Mouse (Mus musculus) urinary bladder, adult 2 months (tissue): ENCODE data around the gene AC161166.1. TPM values are rescaled to one million over a fixed set of nuclear protein-coding genes. Genes with fewer than 3 reads are reported as not detected.

ENCODE experiments used
- DNase-seq: peaks from one replicate; pipeline ENCODE4 v3.0.0; 2022; ENCODE audit warnings: low spot score
- polyA plus RNA-seq: library from polyadenylated mRNA; depleted of rRNA; stranded (reverse); fragments of >200 nt; gene quantifications from 2 replicates; pipeline ENCODE4 v1.2.3, GENCODE M21; 2012; rRNA removed

AC161166.1 gene
- polyA plus RNA-seq, 1 experiment, result not detected

DNA sequence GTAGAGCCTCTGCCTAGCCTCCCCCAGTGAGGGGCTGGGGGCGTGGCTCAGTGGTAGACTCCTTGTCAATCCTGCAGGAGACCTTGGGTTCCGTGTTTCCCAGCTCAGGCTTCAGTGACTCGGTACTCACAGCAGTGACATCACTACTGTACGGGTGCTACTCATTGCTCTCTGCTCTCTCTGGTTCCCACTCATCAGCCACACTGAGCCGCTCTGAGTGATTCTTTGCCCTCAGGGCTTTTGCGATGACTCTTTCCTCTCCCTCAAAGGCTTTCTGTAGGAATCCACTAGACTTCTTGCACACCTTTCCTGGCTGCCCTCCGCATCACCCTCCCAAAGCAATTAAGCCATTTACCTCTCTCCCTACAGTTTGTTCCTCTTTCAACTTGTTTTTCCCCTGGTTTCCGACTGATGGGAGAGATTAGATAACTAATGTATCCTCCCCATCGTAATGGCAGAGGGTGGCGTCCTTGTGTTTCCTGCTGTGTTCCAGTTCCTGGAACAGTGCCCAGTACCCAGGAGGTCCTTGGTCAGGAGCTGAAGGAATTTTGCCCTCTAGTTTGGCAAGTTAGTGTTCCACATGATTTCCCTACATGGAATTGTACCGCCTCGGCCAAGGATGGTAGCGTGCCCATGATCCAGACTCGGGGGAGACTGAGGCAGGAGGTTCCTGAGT, 50.7 kb downstream of the AC161166.1 start:
- DNase-seq, result no peak

Other genes with a start within 250 kb of the AC161166.1 start
- gene Zfp93, start 242.0 kb downstream of the AC161166.1 start, polyA plus RNA-seq, result 6.0 and 6.4 TPM in 2 replicates
- gene Zfp61, start 211.2 kb downstream of the AC161166.1 start, polyA plus RNA-seq, result 16.1 and 18.1 TPM in 2 replicates
- 10.5 and 11.0 TPM in 2 replicates for gene Zfp94, start 195.8 kb downstream of the AC161166.1 start, polyA plus RNA-seq
- 0.19 TPM in 2 replicates for gene Tescl, start 178.5 kb downstream of the AC161166.1 start, polyA plus RNA-seq
- not detected in 2 replicates for gene Lypd5, start 163.3 kb downstream of the AC161166.1 start, polyA plus RNA-seq
- 47.4 and 50.6 TPM in 2 replicates for gene Kcnn4, start 142.2 kb downstream of the AC161166.1 start, polyA plus RNA-seq
- gene Smg9, start 112.8 kb downstream of the AC161166.1 start, polyA plus RNA-seq, result 37.6 and 37.7 TPM in 2 replicates
- 0.03 TPM in 1 of 2 replicates, not detected in the other for gene Irgc1, start 60.2 kb downstream of the AC161166.1 start, polyA plus RNA-seq
- gene Plaur, start 50.0 kb downstream of the AC161166.1 start, polyA plus RNA-seq, result 18.8 and 28.9 TPM in 2 replicates
- 10.0 and 19.2 TPM in 2 replicates for gene Cadm4, start 30.4 kb downstream of the AC161166.1 start, polyA plus RNA-seq
- gene Zfp428, start 5.4 kb downstream of the AC161166.1 start, polyA plus RNA-seq, result 10.0 and 10.7 TPM in 2 replicates
- 10.8 and 12.4 TPM in 2 replicates for gene Irgq, start 18.2 kb upstream of the AC161166.1 start, polyA plus RNA-seq
- gene Pinlyp, start 33.7 kb upstream of the AC161166.1 start, polyA plus RNA-seq, result 0.10 and 0.21 TPM in 2 replicates
- gene Xrcc1, start 33.8 kb upstream of the AC161166.1 start, polyA plus RNA-seq, result 32.5 and 33.5 TPM in 2 replicates
- gene Ethe1, start 75.1 kb upstream of the AC161166.1 start, polyA plus RNA-seq, result 59.0 and 67.0 TPM in 2 replicates
- gene Zfp575, start 75.2 kb upstream of the AC161166.1 start, polyA plus RNA-seq, result 0.44 and 0.83 TPM in 2 replicates
- gene Phldb3, start 98.3 kb upstream of the AC161166.1 start, polyA plus RNA-seq, result 6.8 and 7.9 TPM in 2 replicates
- gene Lypd3, start 124.1 kb upstream of the AC161166.1 start, polyA plus RNA-seq, result 47.0 and 53.2 TPM in 2 replicates
- gene Tex101, start 164.2 kb upstream of the AC161166.1 start, polyA plus RNA-seq, result not detected in 2 replicates
- gene BC049730, start 196.8 kb upstream of the AC161166.1 start, polyA plus RNA-seq, result not detected in 2 replicates
- not detected in 2 replicates for gene Gm4763, start 214.5 kb upstream of the AC161166.1 start, polyA plus RNA-seq
- gene Cd177, start 247.9 kb upstream of the AC161166.1 start, polyA plus RNA-seq, result 0.04 and 0.07 TPM in 2 replicates